Mouse (Mus musculus) gastrocnemius, adult 8-10 months (tissue): ENCODE data around the gene Itsn2. TPM values are rescaled to one million over a fixed set of nuclear protein-coding genes. Genes with fewer than 3 reads are reported as not detected.
"Not testable (repeated sequence)": the region's sequence is repeated elsewhere in the genome, so short reads cannot be mapped to it uniquely, and the experiment has no call there.

Experiments
- DNase-seq, 2 experiments: peaks; one replicate each; pipeline ENCODE4 v3.0.0; 2022; ENCODE audit warnings: low spot score in 2 of 2
- total RNA-seq, 4 experiments: library from RNA; stranded (reverse); gene quantifications; 2 replicates each; pipeline ENCODE4 v1.2.4; 2022

Itsn2 gene
- total RNA-seq, 4 experiments from 2014 or later = 19.5 to 22.2 (median 21.1) TPM

- DNase-seq = no peak
Observed at GRCm38 (mm10) chr12:4708881-4709604, 116.6 kb downstream of the Itsn2 start.

- DNase-seq = no peak
Observed at GRCm38 (mm10) chr12:4709926-4710325, 117.5 kb downstream of the Itsn2 start.

GRCm38 (mm10) chr12:4713361-4713760, 120.9 kb downstream of the Itsn2 start:
- no peak for DNase-seq

- no peak for DNase-seq
Observed at GRCm38 (mm10) chr12:4715606-4716005, 123.2 kb downstream of the Itsn2 start.

DNA sequence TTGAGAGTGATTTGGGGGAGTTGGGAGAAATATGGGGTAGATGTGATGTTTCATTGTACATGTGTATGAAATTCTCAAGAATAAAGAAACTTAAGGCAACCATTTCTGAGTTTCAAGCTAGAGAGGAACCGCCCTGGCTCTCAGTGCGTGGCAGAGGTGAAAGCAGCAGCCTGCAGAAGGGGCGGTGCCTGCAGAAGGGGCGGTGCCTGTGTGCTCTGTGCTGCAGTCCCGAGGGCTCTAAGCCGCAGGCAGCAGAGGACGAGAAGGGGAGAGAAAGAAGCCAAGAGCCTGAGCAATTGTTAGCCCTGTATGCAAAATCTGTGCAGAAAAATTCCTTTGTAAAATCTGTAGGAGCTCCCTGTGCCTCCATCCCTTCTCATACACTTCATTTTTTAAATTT, 125.0 kb downstream of the Itsn2 start:
- no peak for DNase-seq

DNA sequence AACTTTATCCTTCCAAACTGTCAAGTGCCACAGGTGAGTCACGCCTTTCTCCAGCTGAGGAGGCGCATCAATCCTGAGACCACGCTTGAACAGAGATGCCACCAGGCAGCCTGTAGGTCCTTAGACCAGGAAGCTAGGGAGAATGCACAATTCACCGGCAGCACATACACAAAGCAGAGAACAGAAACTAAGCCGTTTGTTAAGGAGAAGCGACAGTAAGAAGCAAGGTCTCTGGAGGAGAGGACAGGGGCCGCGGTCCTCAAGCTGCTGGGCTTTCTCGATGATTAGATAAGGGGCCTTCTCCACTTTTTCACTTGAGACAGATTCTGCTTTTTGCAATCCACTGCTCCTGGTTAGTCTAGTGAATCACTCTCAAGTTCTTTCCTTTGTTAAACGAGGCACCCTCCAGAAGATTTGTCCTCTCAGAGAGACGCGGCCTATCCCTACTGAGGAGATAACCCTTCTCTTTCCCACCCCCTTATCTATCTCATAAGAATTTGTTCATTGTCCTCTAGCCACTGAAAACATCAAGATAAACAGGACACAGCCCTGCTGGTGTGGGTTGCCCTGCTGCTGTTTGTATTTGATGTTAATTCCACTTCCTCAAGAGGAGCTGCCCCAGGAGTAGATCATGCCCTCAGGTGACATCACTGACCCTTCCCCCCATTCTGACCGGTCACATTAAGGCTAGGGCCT, 126.8 kb downstream of the Itsn2 start:
- DNase-seq = no peak

GRCm38 (mm10) chr12:4719762-4720754, 127.6 kb downstream of the Itsn2 start:
- DNase-seq = no peak

DNA sequence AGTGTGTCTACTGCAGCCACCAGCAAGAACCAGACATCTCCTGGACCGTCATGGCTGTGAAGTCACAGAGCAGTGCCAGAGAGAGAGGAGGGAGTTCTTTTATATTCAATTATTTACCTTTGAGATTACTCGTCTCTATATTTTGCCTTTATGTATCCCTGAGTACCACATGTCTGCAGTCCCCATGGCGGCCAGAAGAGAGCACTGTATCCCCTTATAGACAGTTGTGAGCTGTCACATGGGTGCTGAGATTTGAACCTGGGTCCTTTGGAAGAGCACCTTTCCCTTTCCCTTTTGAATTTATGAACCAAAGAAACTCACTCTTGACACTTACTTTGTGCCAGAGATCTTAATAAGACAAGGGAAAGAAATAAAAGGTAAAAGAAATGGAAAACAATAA, 136.7 kb downstream of the Itsn2 start:
- no peak for DNase-seq

- DNase-seq = no peak
Observed at GRCm38 (mm10) chr12:4731629-4732028, 139.2 kb downstream of the Itsn2 start.

- DNase-seq = no peak
Observed at GRCm38 (mm10) chr12:4732332-4732731, 139.9 kb downstream of the Itsn2 start.

- no peak for DNase-seq
Observed at GRCm38 (mm10) chr12:4738031-4738576, 145.7 kb downstream of the Itsn2 start, which contains the start of gene Fam228a. Fam228a (minus strand) TSS chr12:4738430.

GRCm38 (mm10) chr12:4740823-4741222, 148.4 kb downstream of the Itsn2 start:
- DNase-seq = no peak

DNA sequence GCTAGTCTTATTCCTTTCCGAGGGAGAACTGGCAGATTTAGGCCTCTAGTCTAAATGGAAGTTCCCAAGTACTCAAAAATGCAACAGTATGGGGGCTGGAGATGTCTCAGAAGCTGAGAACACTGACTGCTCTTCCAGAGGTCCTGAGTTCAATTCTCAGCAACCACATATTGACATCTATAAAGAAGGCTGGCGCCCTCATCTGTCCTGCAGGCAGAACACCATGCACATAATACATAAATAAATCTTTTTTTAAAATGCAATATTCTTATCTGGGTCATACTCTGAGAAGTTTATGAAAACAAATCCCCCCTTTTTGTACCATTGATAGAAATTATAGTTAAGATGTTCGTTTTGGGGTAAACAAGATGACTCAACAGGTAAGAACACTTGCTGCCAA, 149.7 kb downstream of the Itsn2 start:
- DNase-seq = no peak

- peak; percentile 13 to 46 for DNase-seq
Observed at GRCm38 (mm10) chr12:4744486-4744885, 152.0 kb downstream of the Itsn2 start.

GRCm38 (mm10) chr12:4754451-4754850, 162.0 kb downstream of the Itsn2 start:
- DNase-seq = not testable (repeated sequence)

- no peak for DNase-seq
Observed at GRCm38 (mm10) chr12:4757060-4757459, 164.6 kb downstream of the Itsn2 start.

Other genes with a start within 250 kb of the Itsn2 start
- gene Ncoa1, start 115.5 kb upstream of the Itsn2 start, total RNA-seq = 10 to 100 TPM; 22.4 to 31.5 (median 26.2) TPM
- not detected for gene Gm3625, start 289 bp downstream of the Itsn2 start, total RNA-seq
- gene Fam228a, start 145.8 kb downstream of the Itsn2 start, total RNA-seq = under 1 TPM in 2 of 4 experiments, not detected in 2; 0.12 to 0.24 TPM
- 1 to 10 TPM in 3 of 4 experiments, under 1 TPM in 1; 0.67 to 1.1 (median 1.0) TPM for gene Pfn4, start 176.4 kb downstream of the Itsn2 start, total RNA-seq
- gene Fam228b, start 176.6 kb downstream of the Itsn2 start, total RNA-seq = 10 to 100 TPM in 2 of 4 experiments, 1 to 10 TPM in 2; 8.9 to 16.4 (median 10.8) TPM
- gene Sf3b6, start 224.9 kb downstream of the Itsn2 start, total RNA-seq = 10 to 100 TPM; 24.7 to 34.2 (median 28.8) TPM
- gene Fkbp1b, start 249.0 kb downstream of the Itsn2 start, total RNA-seq = under 1 TPM in 1 of 4 experiments, not detected in 3; 0.58 TPM